Mouse (Mus musculus): Measurements from ENCODE around the gene Wnt6.

DNA sequence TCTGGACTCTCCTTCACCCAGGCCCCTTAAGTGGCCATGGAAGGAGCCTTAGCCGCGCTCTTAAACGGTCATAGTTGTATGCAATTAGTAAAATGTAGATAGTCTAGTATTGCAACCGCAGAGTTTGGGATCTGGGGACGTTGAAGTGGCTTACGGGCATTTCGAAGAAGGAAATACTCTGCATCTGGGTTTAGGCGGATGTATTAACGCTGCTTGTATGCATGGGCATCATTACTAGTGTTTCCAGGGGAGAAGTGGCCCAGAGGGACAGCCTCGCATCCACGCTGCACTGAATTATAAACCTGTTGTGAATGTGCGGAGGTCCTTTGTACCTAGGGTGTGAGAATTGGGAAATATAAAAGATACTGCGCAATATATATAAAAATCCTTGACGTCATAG is 45.5 kb downstream of the Wnt6 start:
- no peak for TF ChIP-seq GATA1 (IDR thresholded peaks at IDR 0.05; ENCODE audit: borderline replicate concordance, low read length)
- TF ChIP-seq FLI1 (IDR thresholded peaks at IDR 0.05; ENCODE audit: low read length) = no peak

Measured in megakaryocyte, embryonic 14.5 days (primary cell).